Mouse (Mus musculus) erythroblast, embryonic 14.5 days (primary cell): Measurements from ENCODE around the gene Rnf169.

Experiments used
- GATA1 ChIP-seq: IDR thresholded peaks from 2 replicates; pipeline ENCODE4 v1.6.1; 2012; ENCODE audit warnings: low read length, inconsistent platforms, mixed read lengths
- TAL1 ChIP-seq: IDR thresholded peaks from 3 replicates; pipeline ENCODE4 v1.6.1; 2012; ENCODE audit warnings: low read length, inconsistent platforms, mixed read lengths

GRCm38 (mm10) chr7:99947329-99947728 is 32.9 kb downstream of the Rnf169 start:
- no peak for TF ChIP-seq TAL1
- no peak for TF ChIP-seq GATA1
